7 mouse cellular contexts compared by ENCODE assay signal in the genomic region with DNA sequence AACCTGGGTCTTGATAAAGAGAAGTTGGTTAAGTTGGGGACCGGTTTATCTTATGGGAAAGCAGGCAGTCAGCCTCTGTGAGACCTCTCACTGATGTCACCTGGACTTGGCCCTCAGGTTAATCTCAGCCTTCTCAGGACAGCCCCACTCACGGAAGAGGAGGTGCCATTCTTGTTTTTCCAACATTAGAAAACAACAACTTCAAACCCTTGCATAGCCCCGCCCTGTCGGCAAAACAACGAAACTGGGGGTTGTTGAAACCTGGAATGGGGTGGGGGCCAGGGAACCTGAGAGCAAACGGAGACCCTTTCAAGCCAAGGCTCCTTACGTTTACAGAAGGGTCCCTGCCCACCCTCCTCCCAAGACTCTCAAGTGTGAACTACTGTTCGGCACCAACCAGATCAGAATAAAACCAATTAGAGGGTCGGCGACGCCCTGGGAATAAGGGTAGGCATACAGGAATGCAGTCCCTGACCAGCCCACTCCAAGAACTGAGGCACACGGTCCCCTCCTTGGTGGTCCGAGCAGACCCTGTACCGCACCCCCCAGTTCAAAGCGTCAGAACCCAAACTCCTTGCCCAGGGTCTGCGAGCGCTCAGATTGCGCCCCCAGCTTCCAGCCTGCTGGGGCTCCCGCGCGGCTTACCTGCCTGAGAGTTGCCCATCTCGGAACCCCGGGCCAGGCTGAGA. TPM values are rescaled to one million over a fixed set of nuclear protein-coding genes. Genes with fewer than 3 reads are reported as not detected.
A peak's percentile ranks its signal among the peaks of the same experiment; 100 is the strongest.
DNase-seq lines count a peak whose midpoint lies in the region; ATAC-seq and TF ChIP-seq lines count a peak whose summit lies in the region.

No protein-coding gene starts in this region.

- H3K4me3 ChIP-seq in ES-Bruce4 (ENCODE audit: low read depth, low read length) = peak overlapping the region; percentile 91
- peak overlapping the region; percentile 71 for H3K4me3 ChIP-seq in hindbrain, embryonic 15.5 days
- H3K4me3 ChIP-seq in liver, embryonic 13.5 days (replicated peaks) = peak overlapping the region; percentile 66
- H3K4me3 ChIP-seq in stomach, embryonic 16.5 days (replicated peaks; ENCODE audit: low read length) = peak overlapping the region; percentile 74

- peak; percentile 19; the same call in 1 of the 2 replicates for ATAC-seq in hindbrain, embryonic 15.5 days (ENCODE audit: low FRiP score, low read depth)
- 0 out of 2 replicates have a peak, but pooled peaks have one; percentile 11 for ATAC-seq in liver, embryonic 13.5 days (ENCODE audit: low read depth)
- ATAC-seq in stomach, embryonic 16.5 days (ENCODE audit: insufficient read depth, low FRiP score) = no peak

- no peak for TF ChIP-seq EP300 in ES-Bruce4 (IDR thresholded peaks at IDR 0.05; ENCODE audit: insufficient read depth, low read depth, low read length)

- DNase-seq in A20 (ENCODE audit: low read depth, low spot score) = peak; percentile 16
- DNase-seq in liver, embryonic 13.5 days = no peak
- no peak for DNase-seq in spleen, postnatal 10 days (ENCODE audit: low spot score in 2 of 2)
- no peak for DNase-seq in T-cell, adult 2 months (ENCODE audit: low spot score)

- 1% methylated on average over 23 of the region's 23 CpGs for WGBS in hindbrain, embryonic 15.5 days
- 4% methylated on average over 23 of the region's 23 CpGs for WGBS in liver, embryonic 13.5 days (ENCODE audit: insufficient replicate concordance)
- WGBS in stomach, embryonic 16.5 days = 3% methylated on average over 23 of the region's 23 CpGs

- TF ChIP-seq CTCF in ES-Bruce4 (IDR thresholded peaks at IDR 0.05; ENCODE audit: low read depth, low read length) = no peak

- H3K27me3 ChIP-seq in ES-Bruce4 (ENCODE audit: control insufficient read depth, insufficient read depth, low read length, poor library complexity, severe bottlenecking) = no peaks in the 10 kb centered on the region
- H3K27me3 ChIP-seq in hindbrain, embryonic 15.5 days = peaks cover 42% of the 10 kb centered on the region
- H3K27me3 ChIP-seq in liver, embryonic 13.5 days = peaks cover 90% of the 10 kb centered on the region
- H3K27me3 ChIP-seq in stomach, embryonic 16.5 days (ENCODE audit: control insufficient read depth, insufficient read depth, low read length) = 0 out of 2 replicates have a peak, but pooled peaks cover 12% of the 10 kb centered on the region

- H3K4me1 ChIP-seq in ES-Bruce4 (ENCODE audit: control insufficient read depth, insufficient read depth, low read length) = peaks cover 6% of the 10 kb centered on the region
- H3K4me1 ChIP-seq in hindbrain, embryonic 15.5 days (replicated peaks) = peaks cover 18% of the 10 kb centered on the region
- peaks cover 40% of the 10 kb centered on the region for H3K4me1 ChIP-seq in liver, embryonic 13.5 days (replicated peaks)
- H3K4me1 ChIP-seq in stomach, embryonic 16.5 days (ENCODE audit: control insufficient read depth, insufficient read depth, low read length) = peaks cover 13% of the 10 kb centered on the region; the same call in 1 of the 2 replicates

- peak overlapping the region; percentile 99 for H3K4me2 ChIP-seq in hindbrain, embryonic 15.5 days
- H3K4me2 ChIP-seq in liver, embryonic 13.5 days = peak overlapping the region; percentile 91
- H3K4me2 ChIP-seq in stomach, embryonic 16.5 days (ENCODE audit: low read depth, low read length) = peak overlapping the region; percentile 97

- peak overlapping the region; percentile 66 for H3K27ac ChIP-seq in ES-Bruce4 (ENCODE audit: insufficient read depth, low read length)
- H3K27ac ChIP-seq in hindbrain, embryonic 15.5 days (replicated peaks) = no peak overlapping the region
- H3K27ac ChIP-seq in liver, embryonic 13.5 days = no peak overlapping the region
- peak overlapping the region; percentile 97 for H3K27ac ChIP-seq in stomach, embryonic 16.5 days (ENCODE audit: low read length)

- no peak for TF ChIP-seq POLR2A in ES-Bruce4 (IDR thresholded peaks at IDR 0.05; ENCODE audit: insufficient read depth, low read length)

- H3K9ac ChIP-seq in ES-Bruce4 (ENCODE audit: low read depth, poor library complexity, severe bottlenecking) = peak overlapping the region; percentile 91
- peak overlapping the region; percentile 42; the same call in 1 of the 2 replicates for H3K9ac ChIP-seq in hindbrain, embryonic 15.5 days
- H3K9ac ChIP-seq in liver, embryonic 13.5 days = peak overlapping the region; percentile 31
- H3K9ac ChIP-seq in stomach, embryonic 16.5 days (ENCODE audit: low read length) = peak overlapping the region; percentile 77

- H3K36me3 ChIP-seq in ES-Bruce4 (ENCODE audit: control insufficient read depth, insufficient read depth, low read length, poor library complexity, severe bottlenecking) = no peaks in the 10 kb centered on the region
- no peaks in the 10 kb centered on the region for H3K36me3 ChIP-seq in hindbrain, embryonic 15.5 days
- no peaks in the 10 kb centered on the region for H3K36me3 ChIP-seq in liver, embryonic 13.5 days
- no peaks in the 10 kb centered on the region for H3K36me3 ChIP-seq in stomach, embryonic 16.5 days (ENCODE audit: control insufficient read depth, insufficient read depth, low read length)

- H3K9me3 ChIP-seq in ES-Bruce4 (replicated peaks; ENCODE audit: control insufficient read depth, insufficient read depth, low read length, poor library complexity, severe bottlenecking) = no peaks in the 10 kb centered on the region
- no peaks in the 10 kb centered on the region for H3K9me3 ChIP-seq in hindbrain, embryonic 15.5 days
- H3K9me3 ChIP-seq in liver, embryonic 13.5 days (replicated peaks) = no peaks in the 10 kb centered on the region
- no peaks in the 10 kb centered on the region for H3K9me3 ChIP-seq in stomach, embryonic 16.5 days (replicated peaks; ENCODE audit: control insufficient read depth, low read length)

RNA-seq across cellular contexts. Expression of a gene that starts 0.5 kb away (rescaled TPM):
- polyA plus RNA-seq in ES-Bruce4 (2011; ENCODE audit: insufficient read depth, insufficient read length, low read depth, missing spikeins) = 39.4 and 41.7 TPM in 2 replicates
- polyA plus RNA-seq in hindbrain, embryonic 15.5 days (2015; fragmentation: Nextera tagmentation; extraction: Ambion mirVana) = 1.2 and 2.1 TPM in 2 replicates
- 1.2 and 1.9 TPM in 2 replicates for polyA plus RNA-seq in liver, embryonic 13.5 days (2015; fragmentation: Nextera tagmentation; extraction: Ambion mirVana)
- polyA plus RNA-seq in stomach, embryonic 16.5 days (2015; fragmentation: Nextera tagmentation; extraction: Ambion mirVana) = 32.0 and 38.0 TPM in 2 replicates

RNA-seq across cellular contexts. Expression of a gene that starts 23.1 kb away (rescaled TPM):
- 366 and 396 TPM in 2 replicates for polyA plus RNA-seq in ES-Bruce4 (2011; ENCODE audit: insufficient read depth, insufficient read length, low read depth, missing spikeins)
- 125 and 127 TPM in 2 replicates for polyA plus RNA-seq in hindbrain, embryonic 15.5 days (2015; fragmentation: Nextera tagmentation; extraction: Ambion mirVana)
- polyA plus RNA-seq in liver, embryonic 13.5 days (2015; fragmentation: Nextera tagmentation; extraction: Ambion mirVana) = 207 and 228 TPM in 2 replicates
- 198 and 206 TPM in 2 replicates for polyA plus RNA-seq in stomach, embryonic 16.5 days (2015; fragmentation: Nextera tagmentation; extraction: Ambion mirVana)

RNA-seq across cellular contexts. Expression of a gene that starts 37.6 kb away (rescaled TPM):
- 1,832 and 1,959 TPM in 2 replicates for polyA plus RNA-seq in ES-Bruce4 (2011; ENCODE audit: insufficient read depth, insufficient read length, low read depth, missing spikeins)
- 359 and 409 TPM in 2 replicates for polyA plus RNA-seq in hindbrain, embryonic 15.5 days (2015; fragmentation: Nextera tagmentation; extraction: Ambion mirVana)
- 486 and 551 TPM in 2 replicates for polyA plus RNA-seq in liver, embryonic 13.5 days (2015; fragmentation: Nextera tagmentation; extraction: Ambion mirVana)
- polyA plus RNA-seq in stomach, embryonic 16.5 days (2015; fragmentation: Nextera tagmentation; extraction: Ambion mirVana) = 553 and 704 TPM in 2 replicates

RNA-seq across cellular contexts. Expression of a gene that starts 39.8 kb away (rescaled TPM):
- polyA plus RNA-seq in ES-Bruce4 (2011; ENCODE audit: insufficient read depth, insufficient read length, low read depth, missing spikeins) = 3,771 and 3,978 TPM in 2 replicates
- 2,263 and 2,497 TPM in 2 replicates for polyA plus RNA-seq in hindbrain, embryonic 15.5 days (2015; fragmentation: Nextera tagmentation; extraction: Ambion mirVana)
- 2,776 and 3,150 TPM in 2 replicates for polyA plus RNA-seq in liver, embryonic 13.5 days (2015; fragmentation: Nextera tagmentation; extraction: Ambion mirVana)
- polyA plus RNA-seq in stomach, embryonic 16.5 days (2015; fragmentation: Nextera tagmentation; extraction: Ambion mirVana) = 3,732 and 3,890 TPM in 2 replicates

RNA-seq across cellular contexts. Expression of a gene that starts 41.3 kb away (rescaled TPM):
- 22.4 and 24.6 TPM in 2 replicates for polyA plus RNA-seq in ES-Bruce4 (2011; ENCODE audit: insufficient read depth, insufficient read length, low read depth, missing spikeins)
- 18.2 and 20.0 TPM in 2 replicates for polyA plus RNA-seq in hindbrain, embryonic 15.5 days (2015; fragmentation: Nextera tagmentation; extraction: Ambion mirVana)
- 6.2 and 7.1 TPM in 2 replicates for polyA plus RNA-seq in liver, embryonic 13.5 days (2015; fragmentation: Nextera tagmentation; extraction: Ambion mirVana)
- 10.7 and 10.8 TPM in 2 replicates for polyA plus RNA-seq in stomach, embryonic 16.5 days (2015; fragmentation: Nextera tagmentation; extraction: Ambion mirVana)

Comparison
In these comparisons a context has a peak if more than half of its experiments do, and no peak if none do; other contexts are left out.
1. H3K27ac ChIP-seq: peak in ES-Bruce4 (single experiment) and stomach, embryonic 16.5 days (single experiment); none in hindbrain, embryonic 15.5 days (single experiment) and liver, embryonic 13.5 days (single experiment).
2. H3K9ac ChIP-seq: peak in every context shown above with its lines; median percentile 91 in ES-Bruce4; 77 in stomach, embryonic 16.5 days; 42 in hindbrain, embryonic 15.5 days; 31 in liver, embryonic 13.5 days.
3. RNA of a gene that starts 0.5 kb away (polyA plus RNA-seq): 39.4 to 41.7 TPM in ES-Bruce4 and 32.0 to 38.0 TPM in stomach, embryonic 16.5 days; 1.2 to 2.1 TPM in hindbrain, embryonic 15.5 days and 1.2 to 1.9 TPM in liver, embryonic 13.5 days; every median in the first group is over 10 times any median in the second.
4. Peak in every context shown above with its lines, with median percentiles within 50 percentile points of each other: H3K4me3 ChIP-seq and H3K4me2 ChIP-seq.